Mouse (Mus musculus) lung, adult 2 months (tissue): ENCODE results near the gene Cd247.

Experiments
- CTCF ChIP-seq: fragments of 200-500 bp; IDR thresholded peaks from 2 replicates; pipeline ENCODE4 v1.5.1; 2011; ENCODE audit warnings: mild to moderate bottlenecking, low read length, control low read depth; ENCODE audit not compliant: insufficient read depth
- POLR2A ChIP-seq: fragments of 200-500 bp; IDR thresholded peaks from 2 replicates; pipeline ENCODE4 v1.6.1; 2011; ENCODE audit warnings: low read depth, mild to moderate bottlenecking, control low read depth, low read length, borderline replicate concordance; ENCODE audit errors: extremely low read depth

DNA sequence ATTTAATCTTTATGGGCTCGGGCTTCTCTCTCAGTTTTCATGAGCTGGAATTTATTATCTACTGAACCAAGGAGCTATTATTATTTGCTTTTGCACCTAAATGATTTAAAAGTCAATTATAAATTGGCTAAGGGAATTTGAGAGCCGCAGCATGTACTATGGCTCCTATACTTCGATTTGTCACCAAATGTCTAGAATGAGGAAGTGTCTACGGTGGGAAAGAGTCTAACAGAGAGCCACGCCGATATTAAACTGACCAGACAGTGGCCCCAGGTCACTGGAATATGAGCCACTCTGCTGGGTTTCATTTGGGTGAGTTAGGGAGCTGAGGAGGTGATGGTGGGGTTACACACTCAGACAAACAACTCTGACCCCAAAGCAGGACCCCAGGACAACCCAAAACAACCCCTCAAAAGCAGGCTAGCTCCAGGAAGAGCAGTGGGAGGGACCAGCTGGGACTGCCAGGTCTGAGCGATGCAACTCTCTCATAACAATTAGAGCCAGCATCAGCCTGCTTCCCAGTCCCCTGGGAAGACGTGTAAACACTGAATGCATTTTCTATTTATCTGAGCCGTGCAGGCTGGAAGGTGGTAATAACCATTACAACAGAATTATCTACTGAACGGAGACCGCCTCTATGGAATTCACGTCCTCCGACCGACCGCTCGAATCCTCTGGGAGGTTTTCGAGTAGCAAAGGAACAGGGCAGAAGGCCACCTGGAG, 45.6 kb downstream of the Cd247 start:
- no peak for TF ChIP-seq CTCF
- TF ChIP-seq POLR2A: no peak
